In genomic region chr13:54385008-54386004, GRCm38 (mm10) we compare ENCODE assay signal across 11 mouse cellular contexts. TPM values are rescaled to one million over a fixed set of nuclear protein-coding genes. Genes with fewer than 3 reads are reported as not detected.
DNase-seq lines count a peak whose midpoint lies in the region; ATAC-seq lines count a peak whose summit lies in the region.
"Had no signal": no experiment of that assay in that cellular context is flagged by ENCODE, and none has a peak within 500 bp of the region (broad histone marks: within the 10 kb centered on the region; RNA-seq: fewer than 3 reads in every experiment).

No protein-coding gene starts in this region.

- H3K4me2 ChIP-seq in liver, embryonic 11.5 days = peak overlapping the region; percentile 12; the same call in 1 of the 2 replicates
- H3K4me2 ChIP-seq in liver, embryonic 12.5 days = no peak overlapping the region
- H3K4me2 ChIP-seq in midbrain, embryonic 15.5 days = peak overlapping the region; percentile 1; the same call in 1 of the 2 replicates

- ATAC-seq in liver, embryonic 11.5 days (replicated peaks; ENCODE audit: low FRiP score) = no peak
- no peak for ATAC-seq in liver, embryonic 12.5 days
- no peak for ATAC-seq in midbrain, embryonic 15.5 days (replicated peaks)
- ATAC-seq: CD4-positive, CD25-positive, alpha-beta regulatory T cell, adult 4 months had no signal

- WGBS in heart, embryonic 10.5 days = 44% methylated on average over 19 of the region's 19 CpGs
- WGBS in liver, embryonic 11.5 days = 41% methylated on average over 18 of the region's 19 CpGs
- 32% methylated on average over 19 of the region's 19 CpGs for WGBS in liver, embryonic 12.5 days (ENCODE audit: insufficient replicate concordance)
- 57% methylated on average over 19 of the region's 19 CpGs for WGBS in midbrain, embryonic 15.5 days

- H3K27me3 ChIP-seq in heart, embryonic 10.5 days (ENCODE audit: insufficient read depth, poor library complexity, severe bottlenecking) = peaks cover 17% of the 10 kb centered on the region
- H3K27me3 ChIP-seq in liver, embryonic 11.5 days (replicated peaks; ENCODE audit: control insufficient read depth, insufficient read depth, low read length) = 0 out of 2 replicates have a peak, but pooled peaks cover 3% of the 10 kb centered on the region
- H3K27me3 ChIP-seq in liver, embryonic 12.5 days (replicated peaks) = peaks cover 6% of the 10 kb centered on the region
- H3K27me3 ChIP-seq in midbrain, embryonic 15.5 days (replicated peaks) = no peaks in the 10 kb centered on the region

- H3K9me3 ChIP-seq in heart, embryonic 10.5 days = no peaks in the 10 kb centered on the region
- no peaks in the 10 kb centered on the region for H3K9me3 ChIP-seq in liver, embryonic 11.5 days (ENCODE audit: control insufficient read depth, low read length)
- H3K9me3 ChIP-seq in liver, embryonic 12.5 days (replicated peaks) = no peaks in the 10 kb centered on the region
- H3K9me3 ChIP-seq in midbrain, embryonic 15.5 days = no peaks in the 10 kb centered on the region

- no peak for DNase-seq in heart, embryonic 10.5 days (ENCODE audit: low spot score)
- no peak for DNase-seq in heart, postnatal 36 days
- no peak for DNase-seq in liver, embryonic 11.5 days (ENCODE audit: low spot score)
- peak; percentile 57 to 59 for DNase-seq in cerebellum, postnatal 25 days
- DNase-seq in adrenal gland, adult 8-10 months = no peak
- no peak for DNase-seq in ovary, postnatal 10 days (ENCODE audit: low spot score)
- DNase-seq: kidney, adult 8-10 months had no signal

- H3K9ac ChIP-seq in liver, embryonic 11.5 days (ENCODE audit: low read depth, low read length) = no peak overlapping the region
- no peak overlapping the region for H3K9ac ChIP-seq in liver, embryonic 12.5 days
- H3K9ac ChIP-seq in midbrain, embryonic 15.5 days = no peak overlapping the region

- H3K36me3 ChIP-seq in heart, embryonic 10.5 days = no peaks in the 10 kb centered on the region
- no peaks in the 10 kb centered on the region for H3K36me3 ChIP-seq in liver, embryonic 11.5 days (ENCODE audit: control insufficient read depth, insufficient read depth, low read length)
- H3K36me3 ChIP-seq in liver, embryonic 12.5 days = no peaks in the 10 kb centered on the region
- H3K36me3 ChIP-seq in midbrain, embryonic 15.5 days (replicated peaks) = no peaks in the 10 kb centered on the region

- H3K4me3 ChIP-seq in heart, embryonic 10.5 days = peak overlapping the region; percentile 42
- H3K4me3 ChIP-seq in liver, embryonic 11.5 days (ENCODE audit: low read depth, low read length) = no peak overlapping the region
- no peak overlapping the region for H3K4me3 ChIP-seq in liver, embryonic 12.5 days
- no peak overlapping the region for H3K4me3 ChIP-seq in midbrain, embryonic 15.5 days

- H3K27ac ChIP-seq in heart, embryonic 10.5 days = no peak overlapping the region; the same call in 1 of the 2 replicates
- no peak overlapping the region for H3K27ac ChIP-seq in liver, embryonic 11.5 days (ENCODE audit: low read depth, low read length)
- no peak overlapping the region for H3K27ac ChIP-seq in liver, embryonic 12.5 days
- H3K27ac ChIP-seq in midbrain, embryonic 15.5 days = peak overlapping the region; percentile 55; the same call in 1 of the 2 replicates
- H3K27ac ChIP-seq: macrophage had no signal

- H3K4me1 ChIP-seq in heart, embryonic 10.5 days = peaks cover 19% of the 10 kb centered on the region
- peaks cover 9% of the 10 kb centered on the region; the same call in 1 of the 2 replicates for H3K4me1 ChIP-seq in liver, embryonic 11.5 days (replicated peaks; ENCODE audit: control insufficient read depth, insufficient read depth, low read length)
- no peaks in the 10 kb centered on the region for H3K4me1 ChIP-seq in liver, embryonic 12.5 days
- H3K4me1 ChIP-seq in midbrain, embryonic 15.5 days = peaks cover 27% of the 10 kb centered on the region

- intact Hi-C loops in heart, postnatal 36 days (cut with DNase I) = no loop called here

RNA-seq across cellular contexts. Expression of gene Cplx2, which starts 14.2 kb away (rescaled TPM):
- 2.5 and 3.0 TPM in 2 replicates for polyA plus RNA-seq in heart, embryonic 10.5 days (2016; fragmentation: Nextera tagmentation; extraction: Ambion mirVana)
- total RNA-seq in heart, postnatal 36 days (2021) = 1 to 10 TPM; 2.3 to 3.3 TPM
- polyA plus RNA-seq in liver, embryonic 11.5 days (2014; fragmentation: Nextera tagmentation; extraction: Ambion mirVana) = 1.5 TPM in 2 replicates
- 0.45 and 0.52 TPM in 2 replicates for polyA plus RNA-seq in liver, embryonic 12.5 days (2016; fragmentation: Nextera tagmentation; extraction: Ambion mirVana)
- polyA plus RNA-seq in midbrain, embryonic 15.5 days (2015; fragmentation: Nextera tagmentation; extraction: Ambion mirVana) = 31.1 and 32.8 TPM in 2 replicates
- total RNA-seq in adrenal gland, adult 8-10 months (2022) = 10 to 100 TPM; 20.8 to 47.3 (median 33.3) TPM
- polyA plus RNA-seq: CD4-positive, CD25-positive, alpha-beta regulatory T cell, adult 4 months; macrophage had no signal

Comparison
In these comparisons a context has a peak if more than half of its experiments do, and no peak if none do; other contexts are left out.
1. DNase-seq: peak in cerebellum, postnatal 25 days (2 of 2); none in heart, embryonic 10.5 days (single experiment), heart, postnatal 36 days (0 of 2), liver, embryonic 11.5 days (single experiment), adrenal gland, adult 8-10 months (single experiment) and ovary, postnatal 10 days (single experiment).